Mouse (Mus musculus) frontal cortex, postnatal 14 days (tissue): Measurements from ENCODE around the gene Tbc1d1.

Experiments
- DNase-seq, 2 experiments: peaks; one replicate each; pipeline ENCODE4 v3.0.0; 2022; ENCODE audit warnings: low spot score in 2 of 2

Gene Tbc1d1

GRCm38 (mm10) chr5:64160705-64161391 is 4.7 kb downstream of the Tbc1d1 start:
- DNase-seq = no peak

- DNase-seq = no peak
These were observed 5.8 kb downstream of the Tbc1d1 start for GRCm38 (mm10) chr5:64161917-64162316.

- no peak for DNase-seq
These were observed 6.5 kb downstream of the Tbc1d1 start for GRCm38 (mm10) chr5:64162582-64162981.

GRCm38 (mm10) chr5:64164414-64164813 is 8.3 kb downstream of the Tbc1d1 start:
- DNase-seq = no peak

- no peak for DNase-seq
These were observed 9.7 kb downstream of the Tbc1d1 start for GRCm38 (mm10) chr5:64165826-64166225.

- no peak for DNase-seq
These were observed 13.0 kb downstream of the Tbc1d1 start for GRCm38 (mm10) chr5:64168990-64169540.

GRCm38 (mm10) chr5:64172884-64173283 is 16.8 kb downstream of the Tbc1d1 start:
- DNase-seq = no peak

GRCm38 (mm10) chr5:64173302-64173701 is 17.2 kb downstream of the Tbc1d1 start:
- DNase-seq = no peak

- no peak for DNase-seq
These were observed 18.4 kb downstream of the Tbc1d1 start for GRCm38 (mm10) chr5:64174429-64174935.

- DNase-seq = no peak
These were observed 24.4 kb downstream of the Tbc1d1 start for GRCm38 (mm10) chr5:64180548-64180947.

- DNase-seq = no peak
These were observed 27.6 kb downstream of the Tbc1d1 start for GRCm38 (mm10) chr5:64183712-64184111.

- DNase-seq = no peak
These were observed 29.2 kb downstream of the Tbc1d1 start for GRCm38 (mm10) chr5:64185257-64185656.

- DNase-seq = no peak
These were observed 30.5 kb downstream of the Tbc1d1 start for GRCm38 (mm10) chr5:64186566-64186965.

- DNase-seq = no peak
These were observed 32.1 kb downstream of the Tbc1d1 start for GRCm38 (mm10) chr5:64188083-64188648.

GRCm38 (mm10) chr5:64190892-64191291 is 34.8 kb downstream of the Tbc1d1 start:
- no peak for DNase-seq

- DNase-seq = no peak
These were observed 37.2 kb downstream of the Tbc1d1 start for GRCm38 (mm10) chr5:64193353-64193752.

GRCm38 (mm10) chr5:64196250-64196865 is 40.3 kb downstream of the Tbc1d1 start:
- DNase-seq = no peak

GRCm38 (mm10) chr5:64196866-64197321 is 40.8 kb downstream of the Tbc1d1 start:
- DNase-seq = no peak

- no peak for DNase-seq
These were observed 42.5 kb downstream of the Tbc1d1 start for GRCm38 (mm10) chr5:64198624-64199023.

- DNase-seq = no peak
These were observed 45.0 kb downstream of the Tbc1d1 start for GRCm38 (mm10) chr5:64201071-64201470.

GRCm38 (mm10) chr5:64202306-64202705 is 46.2 kb downstream of the Tbc1d1 start:
- no peak for DNase-seq

GRCm38 (mm10) chr5:64205610-64206009 is 49.5 kb downstream of the Tbc1d1 start:
- DNase-seq = no peak

GRCm38 (mm10) chr5:64206431-64206830 is 50.3 kb downstream of the Tbc1d1 start:
- DNase-seq = no peak
